In the genomic region with DNA sequence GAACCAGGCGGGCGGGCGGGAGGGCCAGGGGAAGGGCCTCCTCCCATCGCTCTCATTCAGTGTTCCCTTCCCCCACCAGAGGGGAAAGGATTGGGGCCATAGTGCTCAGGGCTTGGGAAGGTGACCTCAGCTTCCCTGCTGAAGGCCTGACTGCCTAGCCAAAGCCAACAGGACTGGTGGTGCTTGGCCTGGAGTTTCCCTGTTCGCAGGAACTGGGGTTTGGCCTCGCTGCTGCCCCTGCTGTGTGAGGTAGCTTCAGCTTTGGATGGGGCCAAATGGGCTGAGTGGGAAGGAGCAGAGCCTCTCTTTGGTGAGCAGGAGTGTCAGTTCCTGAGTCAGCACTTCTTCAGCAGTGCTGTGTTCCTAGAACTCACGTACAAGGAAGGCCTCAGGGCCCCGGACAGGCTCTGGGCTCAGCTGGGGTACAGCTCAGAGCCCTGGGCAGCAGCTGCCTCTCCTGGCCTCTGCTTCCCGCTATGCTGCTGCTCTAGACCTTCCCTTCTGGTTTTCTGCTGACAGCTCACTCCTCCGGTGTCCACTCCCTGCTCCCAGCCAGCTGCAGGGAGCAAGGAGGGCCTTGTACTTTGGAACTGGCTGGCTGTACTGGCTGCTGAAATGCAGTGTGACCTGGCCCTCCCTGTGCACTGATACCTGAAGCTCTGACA, we compare ENCODE assay signal across 8 mouse cellular contexts. TPM values are rescaled to one million over a fixed set of nuclear protein-coding genes. Genes with fewer than 3 reads are reported as not detected.
A peak's percentile ranks its signal among the peaks of the same experiment; 100 is the strongest.
DNase-seq lines count a peak whose midpoint lies in the region; ATAC-seq and TF ChIP-seq lines count a peak whose summit lies in the region.

No protein-coding gene starts in this region.

- WGBS in kidney, embryonic 14.5 days: 66% methylated on average over 10 of the region's 10 CpGs
- 64% methylated on average over 10 of the region's 10 CpGs for WGBS in stomach, embryonic 16.5 days
- 82% methylated on average over 10 of the region's 10 CpGs for WGBS in thymus, adult 2 months

- no peak overlapping the region for H3K9ac ChIP-seq in kidney, embryonic 14.5 days (ENCODE audit: low read depth, low read length)
- peak overlapping the region; percentile 36; the same call in 1 of the 2 replicates for H3K9ac ChIP-seq in stomach, embryonic 16.5 days (ENCODE audit: low read length)

- peaks cover 92% of the 10 kb centered on the region for H3K36me3 ChIP-seq in G1E (replicated peaks)
- peaks cover 47% of the 10 kb centered on the region for H3K36me3 ChIP-seq in kidney, embryonic 14.5 days (ENCODE audit: control insufficient read depth, insufficient read depth, low read length)
- H3K36me3 ChIP-seq in stomach, embryonic 16.5 days (ENCODE audit: control insufficient read depth, insufficient read depth, low read length): peaks cover 19% of the 10 kb centered on the region; the same call in 1 of the 2 replicates
- H3K36me3 ChIP-seq in thymus, adult 2 months (ENCODE audit: control insufficient read depth, insufficient read depth, low read length): no peaks in the 10 kb centered on the region

- peaks cover 92% of the 10 kb centered on the region for H3K4me1 ChIP-seq in G1E (ENCODE audit: insufficient read depth, low read depth, low read length)
- 0 out of 2 replicates have a peak, but pooled peaks cover 3% of the 10 kb centered on the region for H3K4me1 ChIP-seq in kidney, embryonic 14.5 days (ENCODE audit: control insufficient read depth, insufficient read depth, low read length)
- H3K4me1 ChIP-seq in stomach, embryonic 16.5 days (ENCODE audit: control insufficient read depth, insufficient read depth, low read length): peaks cover 7% of the 10 kb centered on the region
- peaks cover 34% of the 10 kb centered on the region for H3K4me1 ChIP-seq in thymus, adult 2 months (replicated peaks; ENCODE audit: control insufficient read depth, insufficient read depth, low read length)

- H3K4me2 ChIP-seq in kidney, embryonic 14.5 days (replicated peaks; ENCODE audit: low read depth, low read length): no peak overlapping the region
- H3K4me2 ChIP-seq in stomach, embryonic 16.5 days (ENCODE audit: low read depth, low read length): no peak overlapping the region

- TF ChIP-seq POLR2A in thymus, adult 2 months (IDR thresholded peaks at IDR 0.05; ENCODE audit: control insufficient read depth, extremely low read depth, insufficient read depth, low read length, poor library complexity): no peak

- no peaks in the 10 kb centered on the region for H3K9me3 ChIP-seq in G1E (replicated peaks)
- H3K9me3 ChIP-seq in kidney, embryonic 14.5 days (ENCODE audit: control insufficient read depth, low read length): no peaks in the 10 kb centered on the region
- H3K9me3 ChIP-seq in stomach, embryonic 16.5 days (replicated peaks; ENCODE audit: control insufficient read depth, low read length): no peaks in the 10 kb centered on the region

- peak overlapping the region; percentile 64; the same call in 1 of the 2 replicates for H3K4me3 ChIP-seq in G1E (ENCODE audit: low read depth, low read length)
- no peak overlapping the region for H3K4me3 ChIP-seq in kidney, embryonic 14.5 days (ENCODE audit: low read length)
- H3K4me3 ChIP-seq in stomach, embryonic 16.5 days (replicated peaks; ENCODE audit: low read length): no peak overlapping the region
- H3K4me3 ChIP-seq in thymus, adult 2 months (ENCODE audit: control insufficient read depth, insufficient read depth, low read length): no peak overlapping the region

- H3K27ac ChIP-seq in kidney, embryonic 14.5 days (ENCODE audit: low read depth, low read length): peak overlapping the region; percentile 32
- peak overlapping the region; percentile 74 for H3K27ac ChIP-seq in stomach, embryonic 16.5 days (ENCODE audit: low read length)
- H3K27ac ChIP-seq in thymus, adult 2 months (ENCODE audit: control insufficient read depth, insufficient read depth, low read length): no peak overlapping the region

- DNase-seq in 3T3-L1 (ENCODE audit: low read depth, low spot score) (peak; percentile 43), G1E (ENCODE audit: low spot score) (peak; percentile 72)
- DNase-seq in heart, adult 8-10 months (ENCODE audit: low spot score): peak; percentile 68
- no peak for DNase-seq in adrenal gland, postnatal 10 days
- no peak for DNase-seq in thymus, adult 2 months
- no peak for DNase-seq in spleen, postnatal 14 days (ENCODE audit: low spot score in 2 of 2)

- no peaks in the 10 kb centered on the region for H3K27me3 ChIP-seq in G1E (ENCODE audit: insufficient read depth, low read length)
- H3K27me3 ChIP-seq in kidney, embryonic 14.5 days (ENCODE audit: control insufficient read depth, insufficient read depth, low read length): no peaks in the 10 kb centered on the region
- no peaks in the 10 kb centered on the region for H3K27me3 ChIP-seq in stomach, embryonic 16.5 days (ENCODE audit: control insufficient read depth, insufficient read depth, low read length)
- no peaks in the 10 kb centered on the region for H3K27me3 ChIP-seq in thymus, adult 2 months (ENCODE audit: control insufficient read depth, insufficient read depth, low read length)

- no peak for TF ChIP-seq CTCF in G1E (IDR thresholded peaks at IDR 0.05; ENCODE audit: low read depth, low read length)
- TF ChIP-seq CTCF in thymus, adult 2 months (IDR thresholded peaks at IDR 0.05; ENCODE audit: borderline replicate concordance, control insufficient read depth, extremely low read depth, insufficient read depth, low read length, poor library complexity): no peak

- peak; percentile 77 for ATAC-seq in G1E (ENCODE audit: extremely low read depth, insufficient number of reproducible peaks, low FRiP score, poor library complexity, severe bottlenecking)
- ATAC-seq in kidney, embryonic 14.5 days (ENCODE audit: low FRiP score, low TSS enrichment): peak; percentile 33; the same call in 1 of the 2 replicates
- ATAC-seq in stomach, embryonic 16.5 days (ENCODE audit: insufficient read depth, low FRiP score): peak; percentile 68

RNA-seq across cellular contexts. Expression of a gene that starts 14.7 kb away (rescaled TPM):
- total RNA-seq in G1E (2014; fragmentation: Nextera tagmentation) (18.0 and 18.7 TPM in 2 replicates), G1E (2017) (22.0 and 23.3 TPM in 2 replicates)
- polyA plus RNA-seq in G1E (2012): 132 and 135 TPM in 2 replicates
- 10 to 100 TPM; 88.7 to 99.1 (median 92.3) TPM for total RNA-seq in heart, adult 8-10 months (2022)
- polyA plus RNA-seq in kidney, embryonic 14.5 days (2014; fragmentation: Nextera tagmentation; extraction: Ambion mirVana): 38.3 and 46.0 TPM in 2 replicates
- polyA plus RNA-seq in stomach, embryonic 16.5 days (2015; fragmentation: Nextera tagmentation; extraction: Ambion mirVana): 77.2 and 98.4 TPM in 2 replicates
- total RNA-seq in adrenal gland, postnatal 10 days (2021): 100 to 1,000 TPM; 104 to 106 TPM
- 141 and 159 TPM in 2 replicates for polyA plus RNA-seq in thymus, adult 2 months (2012; rRNA removed)

RNA-seq across cellular contexts. Expression of a gene that starts 15.0 kb away (rescaled TPM):
- 5.0 and 7.6 TPM in 2 replicates for total RNA-seq in G1E (2014; fragmentation: Nextera tagmentation)
- total RNA-seq in G1E (2017): 2.0 and 2.4 TPM in 2 replicates
- polyA plus RNA-seq in G1E (2012): 14.1 and 15.4 TPM in 2 replicates
- 10 to 100 TPM; 14.7 to 17.1 (median 15.4) TPM for total RNA-seq in heart, adult 8-10 months (2022)
- polyA plus RNA-seq in kidney, embryonic 14.5 days (2014; fragmentation: Nextera tagmentation; extraction: Ambion mirVana): 0.89 and 2.0 TPM in 2 replicates
- polyA plus RNA-seq in stomach, embryonic 16.5 days (2015; fragmentation: Nextera tagmentation; extraction: Ambion mirVana): 1.9 and 2.0 TPM in 2 replicates
- total RNA-seq in adrenal gland, postnatal 10 days (2021): 10 to 100 TPM; 10.3 to 11.6 TPM
- 12.8 and 12.9 TPM in 2 replicates for polyA plus RNA-seq in thymus, adult 2 months (2012; rRNA removed)

RNA-seq across cellular contexts. Expression of a gene that starts 43.5 kb away (rescaled TPM):
- 51.0 and 53.9 TPM in 2 replicates for total RNA-seq in G1E (2014; fragmentation: Nextera tagmentation)
- total RNA-seq in G1E (2017): 28.8 and 30.9 TPM in 2 replicates
- polyA plus RNA-seq in G1E (2012): 146 and 213 TPM in 2 replicates
- 10 to 100 TPM in 3 of 4 experiments, 1 to 10 TPM in 1; 10.0 to 16.0 (median 12.3) TPM for total RNA-seq in heart, adult 8-10 months (2022)
- 46.1 and 49.1 TPM in 2 replicates for polyA plus RNA-seq in kidney, embryonic 14.5 days (2014; fragmentation: Nextera tagmentation; extraction: Ambion mirVana)
- 59.0 and 60.2 TPM in 2 replicates for polyA plus RNA-seq in stomach, embryonic 16.5 days (2015; fragmentation: Nextera tagmentation; extraction: Ambion mirVana)
- 10 to 100 TPM; 37.1 to 38.7 TPM for total RNA-seq in adrenal gland, postnatal 10 days (2021)
- 141 and 143 TPM in 2 replicates for polyA plus RNA-seq in thymus, adult 2 months (2012; rRNA removed)

RNA-seq across cellular contexts. Expression of a gene that starts 49.7 kb away (rescaled TPM):
- total RNA-seq in G1E (2014; fragmentation: Nextera tagmentation) (13.3 and 13.4 TPM in 2 replicates), G1E (2017) (13.2 and 19.4 TPM in 2 replicates)
- polyA plus RNA-seq in G1E (2012): 19.3 and 26.6 TPM in 2 replicates
- total RNA-seq in heart, adult 8-10 months (2022): 10 to 100 TPM; 33.4 to 44.4 (median 34.7) TPM
- polyA plus RNA-seq in kidney, embryonic 14.5 days (2014; fragmentation: Nextera tagmentation; extraction: Ambion mirVana): 12.5 and 12.8 TPM in 2 replicates
- 11.4 and 11.8 TPM in 2 replicates for polyA plus RNA-seq in stomach, embryonic 16.5 days (2015; fragmentation: Nextera tagmentation; extraction: Ambion mirVana)
- total RNA-seq in adrenal gland, postnatal 10 days (2021): 10 to 100 TPM; 35.9 to 54.6 TPM
- polyA plus RNA-seq in thymus, adult 2 months (2012; rRNA removed): 1,004 and 1,040 TPM in 2 replicates

RNA-seq across cellular contexts. Expression of a gene that starts 49.8 kb away (rescaled TPM):
- 18.4 and 31.8 TPM in 2 replicates for total RNA-seq in G1E (2014; fragmentation: Nextera tagmentation)
- 7.0 and 9.4 TPM in 2 replicates for total RNA-seq in G1E (2017)
- 44.4 and 45.0 TPM in 2 replicates for polyA plus RNA-seq in G1E (2012)
- 10 to 100 TPM; 22.3 to 28.0 (median 25.8) TPM for total RNA-seq in heart, adult 8-10 months (2022)
- polyA plus RNA-seq in kidney, embryonic 14.5 days (2014; fragmentation: Nextera tagmentation; extraction: Ambion mirVana): 7.2 and 12.4 TPM in 2 replicates
- polyA plus RNA-seq in stomach, embryonic 16.5 days (2015; fragmentation: Nextera tagmentation; extraction: Ambion mirVana): 9.3 and 11.2 TPM in 2 replicates
- total RNA-seq in adrenal gland, postnatal 10 days (2021): 10 to 100 TPM; 25.0 to 30.2 TPM
- polyA plus RNA-seq in thymus, adult 2 months (2012; rRNA removed): 82.4 and 90.3 TPM in 2 replicates

Comparison
In these comparisons a context has a peak if more than half of its experiments do, and no peak if none do; other contexts are left out.
1. DNase-seq: peak in 3T3-L1 (single experiment), G1E (single experiment) and heart, adult 8-10 months (single experiment); none in adrenal gland, postnatal 10 days (single experiment), thymus, adult 2 months (single experiment) and spleen, postnatal 14 days (0 of 2).
2. Peak in every context shown above with its lines, with median percentiles within 50 percentile points of each other: ATAC-seq.